Comparison of ENCODE assay signal across 10 mouse cellular contexts in the genomic region with DNA sequence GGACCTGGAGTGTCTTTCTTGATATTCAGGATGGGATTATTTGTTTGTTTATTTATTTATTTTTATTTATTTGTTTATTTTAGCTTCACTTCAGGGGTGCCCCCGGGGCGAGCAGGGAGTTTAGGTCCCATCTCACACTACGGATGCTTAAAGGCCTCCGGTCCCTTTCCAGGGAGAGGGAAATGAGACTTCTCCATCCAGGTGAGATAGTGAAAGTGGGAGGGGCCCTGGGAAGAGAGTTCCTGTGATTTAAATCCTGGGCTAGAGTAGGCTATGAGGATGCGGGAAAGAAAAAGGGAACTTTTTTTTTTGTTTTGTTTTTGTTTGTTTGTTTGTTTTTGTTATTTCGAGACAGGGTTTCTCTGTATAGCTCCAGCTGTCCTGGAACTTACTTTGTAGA. TPM values are rescaled to one million over a fixed set of nuclear protein-coding genes. Genes with fewer than 3 reads are reported as not detected.
DNase-seq lines count a peak whose midpoint lies in the region; ATAC-seq lines count a peak whose summit lies in the region.
"Had no signal": no experiment of that assay in that cellular context is flagged by ENCODE, and none has a peak within 500 bp of the region (broad histone marks: within the 10 kb centered on the region; RNA-seq: fewer than 3 reads in every experiment).

No protein-coding gene starts in this region.

- peak overlapping the region; percentile 68 for H3K4me2 ChIP-seq in heart, embryonic 13.5 days
- H3K4me2 ChIP-seq in hindbrain, embryonic 13.5 days, result peak overlapping the region; percentile 64
- peak overlapping the region; percentile 52 for H3K4me2 ChIP-seq in midbrain, embryonic 11.5 days

- peak overlapping the region; percentile 64 for H3K27ac ChIP-seq in heart, embryonic 13.5 days (replicated peaks)
- 0 out of 2 replicates have a peak overlapping the region, but pooled peaks have one; percentile 48 for H3K27ac ChIP-seq in hindbrain, embryonic 13.5 days
- no peak overlapping the region for H3K27ac ChIP-seq in midbrain, embryonic 11.5 days (ENCODE audit: low read depth, low read length)

- H3K27me3 ChIP-seq in heart, embryonic 13.5 days (replicated peaks), result no peaks in the 10 kb centered on the region
- no peaks in the 10 kb centered on the region for H3K27me3 ChIP-seq in hindbrain, embryonic 13.5 days
- H3K27me3 ChIP-seq in midbrain, embryonic 11.5 days (ENCODE audit: control insufficient read depth, insufficient read depth, low read length), result no peaks in the 10 kb centered on the region
- H3K27me3 ChIP-seq: Patski had no signal

- peaks cover 26% of the 10 kb centered on the region for H3K4me1 ChIP-seq in heart, embryonic 13.5 days
- peaks cover 31% of the 10 kb centered on the region for H3K4me1 ChIP-seq in hindbrain, embryonic 13.5 days (replicated peaks)
- peaks cover 6% of the 10 kb centered on the region; the same call in 1 of the 2 replicates for H3K4me1 ChIP-seq in midbrain, embryonic 11.5 days (ENCODE audit: control insufficient read depth, insufficient read depth, low read length)

- no peak for ATAC-seq in heart, embryonic 13.5 days (ENCODE audit: extremely low read depth, insufficient number of reproducible peaks, low FRiP score, low TSS enrichment)
- no peak for ATAC-seq in hindbrain, embryonic 13.5 days (ENCODE audit: low FRiP score)
- ATAC-seq in midbrain, embryonic 11.5 days (ENCODE audit: low FRiP score), result no peak
- no peak for ATAC-seq in granulocyte monocyte progenitor cell, adult 5-6 weeks (replicated peaks; ENCODE audit: poor library complexity, severe bottlenecking)

- 31% methylated on average over 6 of the region's 6 CpGs for WGBS in heart, embryonic 13.5 days
- 35% methylated on average over 6 of the region's 6 CpGs for WGBS in hindbrain, embryonic 13.5 days
- 33% methylated on average over 6 of the region's 6 CpGs for WGBS in midbrain, embryonic 11.5 days

- peak overlapping the region; percentile 57 for H3K4me3 ChIP-seq in heart, embryonic 13.5 days
- H3K4me3 ChIP-seq in hindbrain, embryonic 13.5 days, result peak overlapping the region; percentile 52
- peak overlapping the region; percentile 39 for H3K4me3 ChIP-seq in midbrain, embryonic 11.5 days (ENCODE audit: low read depth, low read length)

- peaks cover 24% of the 10 kb centered on the region for H3K36me3 ChIP-seq in heart, embryonic 13.5 days
- peaks cover 15% of the 10 kb centered on the region for H3K36me3 ChIP-seq in hindbrain, embryonic 13.5 days
- no peaks in the 10 kb centered on the region for H3K36me3 ChIP-seq in midbrain, embryonic 11.5 days (ENCODE audit: control insufficient read depth, insufficient read depth, low read length)

- intact Hi-C loops in heart, postnatal 14 days (cut with DNase I), result no loop called here
- intact Hi-C loops in left cerebral cortex, postnatal 4 days (cut with DNase I), result no loop called here

- DNase-seq in heart, postnatal 14 days, result no peak
- peak; percentile 50 for DNase-seq in R1 (ENCODE audit: low read depth, low spot score)
- DNase-seq in midbrain, embryonic 11.5 days (ENCODE audit: low spot score, missing footprints), result no peak
- no peak for DNase-seq in left cerebral cortex, postnatal 4 days
- no peak for DNase-seq in adrenal gland, postnatal 4 days (ENCODE audit: low spot score in 2 of 2)

- no peaks in the 10 kb centered on the region for H3K9me3 ChIP-seq in heart, embryonic 13.5 days
- H3K9me3 ChIP-seq in hindbrain, embryonic 13.5 days, result no peaks in the 10 kb centered on the region
- H3K9me3 ChIP-seq in midbrain, embryonic 11.5 days (ENCODE audit: control insufficient read depth, low read length), result no peaks in the 10 kb centered on the region

- H3K9ac ChIP-seq in heart, embryonic 13.5 days, result peak overlapping the region; percentile 79
- peak overlapping the region; percentile 67 for H3K9ac ChIP-seq in hindbrain, embryonic 13.5 days
- peak overlapping the region; percentile 59 for H3K9ac ChIP-seq in midbrain, embryonic 11.5 days (ENCODE audit: low read length)

RNA-seq across cellular contexts. Expression of gene Prr13, which starts 0.6 kb away (rescaled TPM):
- polyA plus RNA-seq in heart, embryonic 13.5 days (2015; fragmentation: Nextera tagmentation; extraction: Ambion mirVana), result 93.9 and 102 TPM in 2 replicates
- total RNA-seq in heart, postnatal 14 days (2021), result 10 to 100 TPM; 21.1 to 21.7 TPM
- 107 and 109 TPM in 2 replicates for polyA plus RNA-seq in hindbrain, embryonic 13.5 days (2015; fragmentation: Nextera tagmentation; extraction: Ambion mirVana)
- 92.7 and 110 TPM in 2 replicates for polyA plus RNA-seq in midbrain, embryonic 11.5 days (2014; fragmentation: Nextera tagmentation; extraction: Ambion mirVana)
- 10 to 100 TPM; 18.6 to 20.0 TPM for total RNA-seq in left cerebral cortex, postnatal 4 days (2021)
- 10 to 100 TPM; 63.2 to 81.5 TPM for total RNA-seq in adrenal gland, postnatal 4 days (2021)
- 75.2 and 97.2 TPM in 2 replicates for total RNA-seq in granulocyte monocyte progenitor cell, adult 5-6 weeks (2014; fragmentation: Nextera tagmentation)
- 35.4 and 53.4 TPM in 2 replicates for total RNA-seq in granulocyte monocyte progenitor cell, adult 5-6 weeks (2017)

RNA-seq across cellular contexts. Expression of gene Pcbp2, which starts 11.0 kb away (rescaled TPM):
- 141 and 142 TPM in 2 replicates for polyA plus RNA-seq in heart, embryonic 13.5 days (2015; fragmentation: Nextera tagmentation; extraction: Ambion mirVana)
- total RNA-seq in heart, postnatal 14 days (2021), result 100 to 1,000 TPM; 479 to 482 TPM
- polyA plus RNA-seq in hindbrain, embryonic 13.5 days (2015; fragmentation: Nextera tagmentation; extraction: Ambion mirVana), result 148 and 150 TPM in 2 replicates
- polyA plus RNA-seq in midbrain, embryonic 11.5 days (2014; fragmentation: Nextera tagmentation; extraction: Ambion mirVana), result 234 and 255 TPM in 2 replicates
- 100 to 1,000 TPM; 546 to 548 TPM for total RNA-seq in left cerebral cortex, postnatal 4 days (2021)
- total RNA-seq in adrenal gland, postnatal 4 days (2021), result 100 to 1,000 TPM; 925 to 956 TPM
- 731 and 799 TPM in 2 replicates for total RNA-seq in granulocyte monocyte progenitor cell, adult 5-6 weeks (2014; fragmentation: Nextera tagmentation)
- total RNA-seq in granulocyte monocyte progenitor cell, adult 5-6 weeks (2017), result 213 and 218 TPM in 2 replicates

RNA-seq across cellular contexts. Expression of gene Amhr2, which starts 14.2 kb away (rescaled TPM):
- 0.82 and 1.4 TPM in 2 replicates for polyA plus RNA-seq in heart, embryonic 13.5 days (2015; fragmentation: Nextera tagmentation; extraction: Ambion mirVana)
- 1 to 10 TPM in 1 of 2 experiments, under 1 TPM in 1; 0.66 to 1.0 TPM for total RNA-seq in heart, postnatal 14 days (2021)
- polyA plus RNA-seq in hindbrain, embryonic 13.5 days (2015; fragmentation: Nextera tagmentation; extraction: Ambion mirVana), result 0.14 and 0.40 TPM in 2 replicates
- polyA plus RNA-seq in midbrain, embryonic 11.5 days (2014; fragmentation: Nextera tagmentation; extraction: Ambion mirVana), result 0.37 TPM in 1 of 2 replicates, not detected in the other
- total RNA-seq in left cerebral cortex, postnatal 4 days (2021), result 1 to 10 TPM in 1 of 2 experiments, under 1 TPM in 1; 0.93 to 1.4 TPM
- total RNA-seq in adrenal gland, postnatal 4 days (2021), result 1 to 10 TPM; 2.8 to 3.1 TPM
- total RNA-seq in granulocyte monocyte progenitor cell, adult 5-6 weeks (2014; fragmentation: Nextera tagmentation), result not detected in 2 replicates
- not detected in 2 replicates for total RNA-seq in granulocyte monocyte progenitor cell, adult 5-6 weeks (2017)
- polyA plus RNA-seq: Patski had no signal

RNA-seq across cellular contexts. Expression of gene Gm10337, which starts 44.1 kb away (rescaled TPM):
- 4.2 TPM in 1 of 2 replicates, not detected in the other for polyA plus RNA-seq in heart, embryonic 13.5 days (2015; fragmentation: Nextera tagmentation; extraction: Ambion mirVana)
- not detected for total RNA-seq in heart, postnatal 14 days (2021)
- polyA plus RNA-seq in hindbrain, embryonic 13.5 days (2015; fragmentation: Nextera tagmentation; extraction: Ambion mirVana), result 6.3 and 17.2 TPM in 2 replicates
- 6.7 TPM in 1 of 2 replicates, not detected in the other for polyA plus RNA-seq in midbrain, embryonic 11.5 days (2014; fragmentation: Nextera tagmentation; extraction: Ambion mirVana)
- total RNA-seq in left cerebral cortex, postnatal 4 days (2021), result not detected
- 1 to 10 TPM in 1 of 2 experiments, not detected in 1; 4.3 TPM for total RNA-seq in adrenal gland, postnatal 4 days (2021)
- 7.7 TPM in 1 of 2 replicates, not detected in the other for total RNA-seq in granulocyte monocyte progenitor cell, adult 5-6 weeks (2014; fragmentation: Nextera tagmentation)
- not detected in 2 replicates for total RNA-seq in granulocyte monocyte progenitor cell, adult 5-6 weeks (2017)
- total RNA-seq: gastrocnemius, postnatal 36 days had no signal

RNA-seq across cellular contexts. Expression of gene Sp1, which starts 53.4 kb away (rescaled TPM):
- polyA plus RNA-seq in heart, embryonic 13.5 days (2015; fragmentation: Nextera tagmentation; extraction: Ambion mirVana), result 4.3 and 4.6 TPM in 2 replicates
- 10 to 100 TPM; 47.5 to 52.3 TPM for total RNA-seq in heart, postnatal 14 days (2021)
- polyA plus RNA-seq in hindbrain, embryonic 13.5 days (2015; fragmentation: Nextera tagmentation; extraction: Ambion mirVana), result 4.6 and 6.0 TPM in 2 replicates
- polyA plus RNA-seq in midbrain, embryonic 11.5 days (2014; fragmentation: Nextera tagmentation; extraction: Ambion mirVana), result 11.2 and 11.7 TPM in 2 replicates
- 10 to 100 TPM; 30.5 to 35.0 TPM for total RNA-seq in left cerebral cortex, postnatal 4 days (2021)
- 100 to 1,000 TPM; 101 to 110 TPM for total RNA-seq in adrenal gland, postnatal 4 days (2021)
- total RNA-seq in granulocyte monocyte progenitor cell, adult 5-6 weeks (2014; fragmentation: Nextera tagmentation), result 59.6 and 71.6 TPM in 2 replicates
- 52.0 and 56.1 TPM in 2 replicates for total RNA-seq in granulocyte monocyte progenitor cell, adult 5-6 weeks (2017)
